In genomic region chr15:77823634-77824033, GRCm38 (mm10) we compare ENCODE assay signal across 10 mouse cellular contexts. TPM values are rescaled to one million over a fixed set of nuclear protein-coding genes. Genes with fewer than 3 reads are reported as not detected.
DNase-seq lines count a peak whose midpoint lies in the region; ATAC-seq and TF ChIP-seq lines count a peak whose summit lies in the region.
"Had no signal": no experiment of that assay in that cellular context is flagged by ENCODE, and none has a peak within 500 bp of the region (broad histone marks: within the 10 kb centered on the region; RNA-seq: fewer than 3 reads in every experiment).

No protein-coding gene starts in this region.

- H3K36me3 ChIP-seq in heart, embryonic 10.5 days: peaks cover 15% of the 10 kb centered on the region; the same call in 1 of the 2 replicates
- no peaks in the 10 kb centered on the region for H3K36me3 ChIP-seq in lung, embryonic 15.5 days
- H3K36me3 ChIP-seq in stomach, embryonic 14.5 days (ENCODE audit: control insufficient read depth, insufficient read depth, low read length): no peaks in the 10 kb centered on the region
- H3K36me3 ChIP-seq: midbrain, embryonic 10.5 days had no signal

- 0 out of 2 replicates have a peak overlapping the region, but pooled peaks have one; percentile 5 for H3K4me3 ChIP-seq in heart, embryonic 10.5 days
- H3K4me3 ChIP-seq in lung, embryonic 15.5 days: no peak overlapping the region
- H3K4me3 ChIP-seq in embryonic fibroblast, embryonic 13.5 days (ENCODE audit: insufficient read depth, low read length): no peak overlapping the region
- no peak overlapping the region for H3K4me3 ChIP-seq in stomach, embryonic 14.5 days (ENCODE audit: low read depth, low read length)
- H3K4me3 ChIP-seq: midbrain, embryonic 10.5 days had no signal

- no peaks in the 10 kb centered on the region for H3K27me3 ChIP-seq in heart, embryonic 10.5 days (ENCODE audit: insufficient read depth, poor library complexity, severe bottlenecking)
- no peaks in the 10 kb centered on the region for H3K27me3 ChIP-seq in lung, embryonic 15.5 days
- no peaks in the 10 kb centered on the region for H3K27me3 ChIP-seq in stomach, embryonic 14.5 days (ENCODE audit: control insufficient read depth, insufficient read depth, low read length)

- no peak overlapping the region for H3K9ac ChIP-seq in lung, embryonic 15.5 days
- H3K9ac ChIP-seq in stomach, embryonic 14.5 days (replicated peaks; ENCODE audit: low read depth, low read length): no peak overlapping the region

- ATAC-seq in lung, embryonic 15.5 days (ENCODE audit: borderline replicate concordance, extremely low read depth, low FRiP score, low TSS enrichment): no peak
- no peak for ATAC-seq in stomach, embryonic 14.5 days (ENCODE audit: insufficient number of reproducible peaks, insufficient read depth, low FRiP score, low read depth)
- no peak for ATAC-seq in monocyte, adult 5-6 weeks (replicated peaks; ENCODE audit: insufficient number of reproducible peaks, low FRiP score, low TSS enrichment, poor library complexity, severe bottlenecking)
- ATAC-seq: inflammation-experienced regulatory T-cells, adult 6 months had no signal

- no peak for DNase-seq in heart, embryonic 10.5 days (ENCODE audit: low spot score)
- no peak for DNase-seq in heart, adult 8-10 months (ENCODE audit: low spot score)
- no peak for DNase-seq in lung, postnatal 10 days
- no peak for DNase-seq in layer of hippocampus, adult 8-10 months (ENCODE audit: low spot score in 2 of 2)

- peak overlapping the region; percentile 63 for H3K27ac ChIP-seq in heart, embryonic 10.5 days
- H3K27ac ChIP-seq in lung, embryonic 15.5 days: peak overlapping the region; percentile 93
- peak overlapping the region; percentile 98 for H3K27ac ChIP-seq in embryonic fibroblast, embryonic 13.5 days (ENCODE audit: insufficient read depth, low read length)
- 0 out of 2 replicates have a peak overlapping the region, but pooled peaks have one; percentile 49 for H3K27ac ChIP-seq in stomach, embryonic 14.5 days (ENCODE audit: low read length)
- H3K27ac ChIP-seq: midbrain, embryonic 10.5 days had no signal

- 54% methylated on average over 3 of the region's 3 CpGs for WGBS in heart, embryonic 10.5 days
- 42% methylated on average over 3 of the region's 3 CpGs for WGBS in lung, embryonic 15.5 days
- 54% methylated on average over 3 of the region's 3 CpGs for WGBS in stomach, embryonic 14.5 days

- no peak for TF ChIP-seq POLR2A in embryonic fibroblast, embryonic 13.5 days (IDR thresholded peaks at IDR 0.05; ENCODE audit: low read depth, low read length)

- H3K4me2 ChIP-seq in lung, embryonic 15.5 days: no peak overlapping the region
- H3K4me2 ChIP-seq in stomach, embryonic 14.5 days (replicated peaks; ENCODE audit: low read depth, low read length): no peak overlapping the region

- H3K9me3 ChIP-seq in heart, embryonic 10.5 days: no peaks in the 10 kb centered on the region
- no peaks in the 10 kb centered on the region for H3K9me3 ChIP-seq in lung, embryonic 15.5 days
- H3K9me3 ChIP-seq in stomach, embryonic 14.5 days (ENCODE audit: control insufficient read depth, low read depth, low read length): no peaks in the 10 kb centered on the region
- H3K9me3 ChIP-seq: midbrain, embryonic 10.5 days had no signal

- TF ChIP-seq CTCF in embryonic fibroblast, embryonic 13.5 days (IDR thresholded peaks at IDR 0.05; ENCODE audit: borderline replicate concordance, insufficient read depth, low read length): no peak

- H3K4me1 ChIP-seq in heart, embryonic 10.5 days: peaks cover 95% of the 10 kb centered on the region
- peaks cover 93% of the 10 kb centered on the region for H3K4me1 ChIP-seq in lung, embryonic 15.5 days
- peaks cover 67% of the 10 kb centered on the region for H3K4me1 ChIP-seq in embryonic fibroblast, embryonic 13.5 days (ENCODE audit: control insufficient read depth, insufficient read depth, low read length)
- H3K4me1 ChIP-seq in stomach, embryonic 14.5 days (ENCODE audit: control insufficient read depth, insufficient read depth, low read length): peaks cover 67% of the 10 kb centered on the region

RNA-seq across cellular contexts. Expression of gene Myh9, which starts 18.3 kb away (rescaled TPM):
- polyA plus RNA-seq in heart, embryonic 10.5 days (2016; fragmentation: Nextera tagmentation; extraction: Ambion mirVana): 34.5 and 37.5 TPM in 2 replicates
- total RNA-seq in heart, adult 8-10 months (2022): 100 to 1,000 TPM in 1 of 4 experiments, 10 to 100 TPM in 3; 72.5 to 127 (median 97.2) TPM
- polyA plus RNA-seq in lung, embryonic 15.5 days (2015; fragmentation: Nextera tagmentation; extraction: Ambion mirVana): 62.5 and 67.7 TPM in 2 replicates
- 718 and 1,071 TPM in 2 replicates for polyA plus RNA-seq in embryonic fibroblast, embryonic 13.5 days (2011; ENCODE audit: insufficient read length, low read depth, missing spikeins)
- polyA plus RNA-seq in stomach, embryonic 14.5 days (2014; fragmentation: Nextera tagmentation; extraction: Ambion mirVana): 75.4 and 77.1 TPM in 2 replicates
- 100 to 1,000 TPM in 3 of 4 experiments, 10 to 100 TPM in 1; 89.0 to 116 (median 104) TPM for total RNA-seq in layer of hippocampus, adult 8-10 months (2022)
- 908 to 1,221 TPM (median 925 TPM) in 3 replicates for total RNA-seq in monocyte, adult 5-6 weeks (2017)
